Mouse (Mus musculus) heart, postnatal 0 days (tissue): ENCODE results near the gene Ush2a.

ENCODE experiments used
- CTCF ChIP-seq: IDR thresholded peaks from 2 replicates; pipeline ENCODE4 v1.5.1; 2016; ENCODE audit warnings: antibody characterized with exemption, control low read depth, low read depth
- EP300 ChIP-seq: IDR thresholded peaks from 2 replicates; pipeline ENCODE4 v1.6.1; 2016; ENCODE audit warnings: antibody characterized with exemption, low read depth

DNA sequence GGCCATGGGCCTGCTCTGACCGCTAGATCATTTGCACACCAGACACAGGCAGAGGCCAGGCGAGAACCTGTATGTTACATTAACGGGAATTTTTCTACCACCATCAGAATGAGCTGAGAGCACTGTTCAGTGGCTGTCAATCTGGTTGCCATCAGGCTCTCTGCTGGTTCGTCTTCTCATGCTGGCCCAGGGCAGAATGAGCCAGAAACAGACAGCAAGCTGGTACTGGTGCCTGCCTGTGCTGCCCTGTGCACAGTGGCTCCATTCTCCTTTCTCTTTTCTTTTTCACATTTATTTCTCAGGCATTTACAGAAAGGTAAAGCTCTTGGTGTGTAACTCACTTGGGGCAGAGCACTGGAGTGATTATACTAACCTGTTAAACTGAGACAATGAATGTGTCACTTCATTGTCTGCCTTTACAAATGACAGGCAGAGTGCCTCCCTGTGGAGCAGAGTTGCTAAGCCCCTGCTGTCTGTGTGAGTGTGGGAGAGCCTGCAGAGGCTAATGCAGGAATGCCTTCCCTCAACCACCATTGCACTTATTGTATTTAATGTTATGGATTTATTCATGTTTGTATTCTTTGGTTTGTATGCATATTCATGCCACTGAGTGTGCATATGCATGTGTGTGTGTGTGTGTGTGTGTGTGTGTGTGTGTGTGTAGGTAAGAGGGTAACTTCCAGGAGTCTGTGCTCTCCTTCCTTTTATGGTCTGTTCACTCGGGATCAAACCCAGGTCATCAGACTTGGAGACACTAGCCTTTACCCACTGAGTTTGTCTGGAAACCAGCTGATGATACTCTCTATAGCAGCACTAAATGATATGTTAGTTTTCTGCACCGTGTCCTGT is 1.3 kb upstream of the Ush2a start:
- TF ChIP-seq CTCF = peak; percentile 16; the same call in 1 of the 2 replicates
- TF ChIP-seq EP300 = no peak
